Mouse (Mus musculus) common myeloid progenitor, adult 5-6 weeks (primary cell): ENCODE measurements around the gene Tmem106c. TPM values are rescaled to one million over a fixed set of nuclear protein-coding genes. Genes with fewer than 3 reads are reported as not detected.
A peak's percentile ranks its signal among the peaks of the same experiment; 100 is the strongest.

Experiments
- ATAC-seq: replicated peaks from 2 replicates; pipeline ENCODE4 v1.8.0; 2016; ENCODE audit warnings: low read depth, mild to moderate bottlenecking, moderate TSS enrichment, inconsistent platforms; ENCODE audit not compliant: poor library complexity, severe bottlenecking
- total RNA-seq: library from RNA; stranded (forward); fragments of 200-1000, 187-1606 nt; gene quantifications from 2 replicates; pipeline ENCODE4 v1.2.3, GENCODE M21; 2017

The Tmem106c gene
- total RNA-seq, 1 experiment from 2014 or later: 26.4 TPM

GRCm38 (mm10) chr15:97996716-97997256 lies 32.8 kb downstream of the Tmem106c start:
- ATAC-seq: no peak

- ATAC-seq: no peak
Measured at GRCm38 (mm10) chr15:97999546-97999945, 35.5 kb downstream of the Tmem106c start.

- ATAC-seq: no peak
Measured at GRCm38 (mm10) chr15:97999991-98000390, 36.0 kb downstream of the Tmem106c start.

GRCm38 (mm10) chr15:98001321-98002112 lies 37.5 kb downstream of the Tmem106c start:
- 0 out of 2 replicates have a peak, but pooled peaks have one; percentile 6 for ATAC-seq

GRCm38 (mm10) chr15:98002113-98002990 lies 38.4 kb downstream of the Tmem106c start:
- 0 out of 2 replicates have a peak, but pooled peaks have one; percentile 9 for ATAC-seq

- ATAC-seq: no peak
Measured at GRCm38 (mm10) chr15:98002991-98003821, 39.2 kb downstream of the Tmem106c start.

- ATAC-seq: no peak; the same call in 1 of the 2 replicates
Measured at GRCm38 (mm10) chr15:98003822-98004739, 40.1 kb downstream of the Tmem106c start, which contains the start of gene Col2a1. TSS of gene Col2a1 (minus strand) at chr15:98004695.

GRCm38 (mm10) chr15:98004740-98005159 lies 40.8 kb downstream of the Tmem106c start:
- no peak for ATAC-seq

GRCm38 (mm10) chr15:98005181-98005580 lies 41.2 kb downstream of the Tmem106c start:
- ATAC-seq: no peak

- no peak for ATAC-seq
Measured at GRCm38 (mm10) chr15:98012810-98013209, 48.8 kb downstream of the Tmem106c start.

- ATAC-seq: no peak
Measured at GRCm38 (mm10) chr15:98017925-98018324, 53.9 kb downstream of the Tmem106c start.

GRCm38 (mm10) chr15:98019047-98019446 lies 55.0 kb downstream of the Tmem106c start:
- ATAC-seq: no peak

Other genes starting within 250 kb of the Tmem106c start
- gene Endou, start 232.9 kb upstream of the Tmem106c start, total RNA-seq: 0.49 and 2.3 TPM in 2 replicates
- 6.1 and 7.5 TPM in 2 replicates for gene Rapgef3, start 196.2 kb upstream of the Tmem106c start, total RNA-seq
- 55.3 and 57.2 TPM in 2 replicates for gene Slc48a1, start 185.7 kb upstream of the Tmem106c start, total RNA-seq
- gene Hdac7, start 119.7 kb upstream of the Tmem106c start, total RNA-seq: 22.2 and 30.7 TPM in 2 replicates
- 3.0 and 3.5 TPM in 2 replicates for gene Vdr, start 53.6 kb upstream of the Tmem106c start, total RNA-seq
- gene Col2a1, start 40.5 kb downstream of the Tmem106c start, total RNA-seq: 0.09 TPM in 1 of 2 replicates, not detected in the other
- 33.3 and 42.2 TPM in 2 replicates for gene Pfkm, start 128.4 kb downstream of the Tmem106c start, total RNA-seq
- gene Senp1, start 129.5 kb downstream of the Tmem106c start, total RNA-seq: 53.2 and 56.1 TPM in 2 replicates
- gene Asb8, start 201.4 kb downstream of the Tmem106c start, total RNA-seq: 17.7 and 21.9 TPM in 2 replicates
- gene Ccdc184, start 203.0 kb downstream of the Tmem106c start, total RNA-seq: not detected in 2 replicates
- gene Olfr288, start 231.3 kb downstream of the Tmem106c start, total RNA-seq: not detected in 2 replicates